Mouse (Mus musculus): ENCODE data around the gene Cdc73. TPM values are rescaled to one million over a fixed set of nuclear protein-coding genes. Genes with fewer than 3 reads are reported as not detected.
A peak's percentile ranks its signal among the peaks of the same experiment; 100 is the strongest.
"Not testable (repeated sequence)": the region's sequence is repeated elsewhere in the genome, so short reads cannot be mapped to it uniquely, and the experiment has no call there.

The Cdc73 gene
- total RNA-seq, 2 experiments from 2014 or later: 55.0 to 61.7 TPM

DNA sequence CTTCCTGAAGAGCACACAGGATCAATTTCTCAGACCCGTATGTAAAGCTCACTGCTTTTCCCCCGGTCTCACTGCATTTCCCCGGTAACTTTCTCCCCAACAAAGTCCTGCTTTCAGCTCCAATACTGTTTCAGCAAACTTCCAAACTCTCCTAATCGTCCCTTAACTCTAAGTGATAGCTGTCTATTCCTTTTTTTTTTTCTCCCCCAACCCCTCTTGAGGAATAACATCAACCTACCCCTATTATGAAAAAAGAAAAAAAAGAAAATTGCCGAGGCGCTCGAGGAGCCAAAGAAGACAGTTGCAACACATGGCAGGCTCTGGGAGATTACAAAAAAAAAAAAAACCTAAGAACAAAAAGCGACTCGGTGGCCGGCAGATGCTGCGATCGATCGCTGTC is 957 bp downstream of the Cdc73 start:
- no peak for DNase-seq (ENCODE audit: low spot score in 2 of 2)
- intact Hi-C loops (cut with DNase I): loop anchor here (1.0 kb wide), 1 partner anchor 38 kb away; no protein-coding TSS in a partner anchor

DNA sequence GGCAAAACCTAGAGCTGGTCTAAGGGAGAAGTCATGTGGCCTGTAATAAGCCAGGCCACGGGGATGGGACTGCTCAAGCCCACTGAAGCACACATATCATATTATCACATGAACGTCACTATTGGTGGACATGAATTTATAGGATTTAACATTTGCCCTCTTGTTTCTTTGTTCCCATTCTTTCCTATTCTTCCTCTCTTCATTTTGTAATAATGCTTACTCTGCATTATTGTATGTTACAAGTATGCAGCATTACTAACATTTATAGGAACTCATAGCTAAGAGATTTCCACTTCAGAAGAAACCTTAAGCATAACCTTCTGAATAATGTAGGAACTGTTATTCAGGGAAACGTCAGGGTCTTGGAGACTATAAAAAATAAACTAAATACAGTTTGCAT is 17.8 kb downstream of the Cdc73 start:
- DNase-seq (ENCODE audit: low spot score in 2 of 2): no peak
- intact Hi-C loops (cut with DNase I): no loop called here

DNA sequence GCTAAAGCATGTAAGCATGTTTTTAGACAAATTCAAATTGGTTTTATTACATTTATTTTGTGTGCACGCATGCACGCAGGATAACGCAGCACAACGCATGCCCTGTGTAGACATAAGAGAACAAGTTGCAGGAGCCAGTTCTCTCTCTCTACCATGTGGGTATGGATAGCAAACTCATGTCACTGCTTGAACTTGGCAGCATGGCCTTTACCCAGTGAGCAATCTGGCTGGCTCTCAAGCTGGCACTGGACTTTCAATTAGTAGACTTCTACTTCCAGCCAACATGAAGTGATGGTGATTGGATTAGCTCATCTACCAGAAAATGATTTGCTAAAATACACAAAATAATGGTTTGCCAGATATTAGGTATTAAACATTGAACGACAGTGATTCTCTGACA is 21.6 kb downstream of the Cdc73 start:
- intact Hi-C loops (cut with DNase I): no loop called here
- DNase-seq (ENCODE audit: low spot score in 2 of 2): no peak

DNA sequence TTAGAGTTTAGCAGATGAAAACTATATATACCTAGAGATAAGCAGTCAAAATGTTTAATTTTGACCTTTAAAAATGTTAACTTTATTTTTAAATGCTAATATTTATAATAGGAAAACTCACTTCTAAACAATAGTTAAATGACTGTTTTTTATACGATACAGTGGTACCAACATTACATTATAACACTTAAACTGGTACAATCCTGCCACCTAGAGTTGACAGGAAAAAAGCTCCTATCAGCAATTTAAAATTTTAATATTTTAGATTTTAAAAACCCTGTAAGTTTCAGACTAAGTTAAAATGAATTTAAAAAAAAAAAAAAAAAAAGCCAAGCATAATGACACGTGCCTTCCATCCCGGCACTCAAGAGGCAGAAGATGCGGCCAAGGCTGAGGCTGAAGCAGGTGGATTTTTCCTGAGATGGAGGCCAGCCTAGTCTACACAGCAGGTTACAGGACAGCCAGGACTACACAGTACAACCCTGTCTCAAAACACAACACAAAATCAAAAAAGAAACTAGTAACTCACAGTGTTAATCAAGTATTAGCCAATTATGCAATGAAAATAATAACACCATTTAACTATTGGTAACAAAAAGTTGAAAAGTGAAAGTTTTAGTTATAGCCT is 26.8 kb downstream of the Cdc73 start:
- intact Hi-C loops (cut with DNase I): loop anchor here (10.0 kb wide), 1 partner anchor 1711 kb away; no protein-coding TSS in a partner anchor
- DNase-seq (ENCODE audit: low spot score in 2 of 2): no peak

DNA sequence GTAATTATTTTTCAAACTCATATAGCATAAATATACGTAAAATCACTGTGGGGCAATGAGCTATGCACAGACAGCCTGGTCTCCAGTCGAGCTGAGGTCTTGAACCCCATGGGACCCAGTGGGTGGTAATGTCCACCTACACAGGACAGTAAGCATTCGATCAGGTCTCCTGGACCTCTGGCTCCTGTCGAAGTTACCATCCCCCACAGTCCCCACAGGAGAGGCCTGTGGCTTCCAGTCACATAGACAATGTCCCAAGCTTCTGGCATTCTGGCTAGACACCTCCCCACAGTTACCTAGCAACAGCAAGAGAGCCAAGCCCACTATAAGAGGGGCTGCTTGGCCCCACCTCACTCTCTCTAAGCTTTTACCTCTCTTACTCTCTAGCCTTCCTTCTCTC is 37.9 kb downstream of the Cdc73 start:
- DNase-seq (ENCODE audit: low spot score in 2 of 2); intact Hi-C loops (cut with DNase I): not testable (repeated sequence)

DNA sequence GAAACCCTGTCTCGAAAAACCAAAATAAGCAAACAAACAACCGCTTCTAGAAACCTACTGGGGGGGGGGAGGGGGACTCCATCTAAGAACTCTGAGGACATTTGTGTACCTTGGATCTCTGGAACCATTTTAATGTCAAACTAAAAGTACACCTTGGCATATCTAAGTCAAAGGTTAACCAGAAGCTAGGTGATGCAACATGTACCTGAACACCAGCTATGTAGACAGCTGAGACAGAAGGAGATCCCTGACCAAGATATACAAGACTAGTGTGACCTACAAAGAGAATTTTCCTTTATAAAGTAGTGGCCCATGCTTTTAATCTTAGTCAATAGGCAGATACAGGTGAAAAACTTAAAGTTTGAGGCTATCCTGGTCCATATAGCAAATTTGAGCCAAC is 39.5 kb downstream of the Cdc73 start:
- no peak for DNase-seq (ENCODE audit: low spot score in 2 of 2)
- intact Hi-C loops (cut with DNase I): no loop called here

DNA sequence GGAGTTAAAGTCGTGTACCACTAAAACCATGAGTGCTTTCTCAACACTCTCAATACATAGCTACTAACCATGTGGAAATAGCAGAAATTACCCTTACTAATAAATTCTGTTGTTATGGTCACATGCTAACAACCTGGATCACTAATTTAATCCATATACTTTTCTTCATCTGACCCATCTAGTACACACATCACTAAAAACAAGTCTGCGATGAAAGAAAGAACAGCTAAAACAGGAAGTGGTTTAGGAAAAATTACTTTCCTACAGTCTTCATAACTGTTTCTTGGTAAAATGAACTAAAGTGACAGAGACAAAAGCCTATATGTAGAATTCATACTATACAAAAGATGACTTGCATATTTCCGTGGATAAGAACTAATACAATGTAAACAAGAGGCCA is 49.0 kb downstream of the Cdc73 start:
- intact Hi-C loops (cut with DNase I): no loop called here
- DNase-seq (ENCODE audit: low spot score in 2 of 2): no peak

DNA sequence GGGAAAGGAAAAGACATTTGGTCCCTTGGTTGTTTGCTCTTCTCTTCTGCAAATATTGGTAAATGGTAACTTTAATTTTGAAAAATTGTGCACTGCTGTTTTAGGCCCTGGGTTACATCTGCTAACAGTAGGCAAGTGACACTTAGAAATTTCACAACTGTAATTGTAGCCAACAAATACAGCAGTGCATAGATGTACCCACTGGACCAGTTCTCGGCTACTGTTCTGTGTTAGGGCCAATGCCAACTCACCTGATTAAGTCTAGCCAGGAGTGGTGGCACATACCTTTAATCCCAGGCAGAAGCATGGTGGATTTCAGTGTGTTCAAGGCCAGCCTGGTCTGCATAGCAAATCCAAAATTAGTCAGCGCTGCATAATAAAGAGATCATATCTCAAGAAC is 52.4 kb downstream of the Cdc73 start:
- DNase-seq (ENCODE audit: low spot score in 2 of 2): no peak
- intact Hi-C loops (cut with DNase I): no loop called here

DNA sequence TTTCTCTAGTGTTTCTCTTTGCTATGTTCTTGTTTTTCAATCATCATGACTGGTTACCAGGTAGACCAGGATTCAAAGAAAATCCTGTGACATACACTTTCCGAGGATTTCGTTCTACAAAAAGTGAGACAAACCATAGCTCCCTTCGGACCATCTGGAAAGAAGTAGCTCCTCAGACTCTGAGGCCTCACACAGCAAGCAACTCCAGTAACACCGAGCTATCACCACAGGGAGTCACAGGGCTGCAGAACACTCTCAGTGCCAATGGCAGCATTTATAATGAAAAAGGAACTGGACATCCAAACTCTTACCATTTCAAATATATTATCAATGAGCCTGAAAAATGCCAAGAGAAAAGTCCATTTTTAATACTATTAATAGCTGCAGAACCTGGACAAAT is 56.5 kb downstream of the Cdc73 start:
- intact Hi-C loops (cut with DNase I): loop anchor here (10.0 kb wide), 2 partner anchors 1201 to 1681 kb away; no protein-coding TSS in a partner anchor
- DNase-seq (ENCODE audit: low spot score in 2 of 2): no peak

DNA sequence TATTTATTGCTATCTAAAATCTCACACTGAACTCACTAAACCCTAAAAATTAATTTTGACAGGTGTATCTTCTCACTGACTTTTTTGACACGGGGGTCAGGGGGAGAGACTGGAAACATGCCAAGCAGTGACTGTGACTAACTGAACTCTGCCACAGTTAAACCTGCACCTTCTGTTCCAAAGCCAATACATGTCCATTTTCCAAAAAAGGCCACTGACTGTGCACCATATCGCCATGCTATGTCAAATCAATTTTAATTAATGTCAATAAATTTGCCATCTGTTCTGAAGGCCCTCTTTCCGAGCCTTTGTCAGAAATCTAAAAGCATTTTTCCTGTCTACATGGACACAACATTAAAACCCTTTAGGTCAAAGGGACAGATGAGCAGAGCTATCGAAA is 57.3 kb downstream of the Cdc73 start:
- no peak for DNase-seq (ENCODE audit: low spot score in 2 of 2)
- intact Hi-C loops (cut with DNase I): loop anchor here (10.0 kb wide), 2 partner anchors 1201 to 1681 kb away; no protein-coding TSS in a partner anchor

DNA sequence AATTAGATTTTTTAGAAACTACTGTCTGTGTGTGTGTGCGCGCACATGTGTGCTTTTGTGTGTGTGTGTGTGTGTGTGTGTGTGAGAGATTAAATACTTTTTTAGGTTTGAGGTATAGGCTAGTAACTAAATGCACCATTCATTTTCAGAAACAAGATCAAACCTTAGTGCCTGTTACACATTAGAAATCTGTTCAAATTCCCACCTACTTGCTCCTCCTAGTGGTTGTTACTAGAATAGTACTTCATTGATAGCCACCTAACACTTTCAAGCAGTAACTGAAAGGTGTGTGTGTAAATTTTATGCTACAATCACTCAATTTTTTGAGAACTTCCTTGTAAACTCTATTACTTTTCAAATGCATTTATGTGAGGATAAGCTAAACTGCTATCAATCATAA is 58.5 kb downstream of the Cdc73 start:
- DNase-seq (ENCODE audit: low spot score in 2 of 2): no peak
- intact Hi-C loops (cut with DNase I): loop anchor here (10.0 kb wide), 2 partner anchors 1199 to 1679 kb away; no protein-coding TSS in a partner anchor

DNA sequence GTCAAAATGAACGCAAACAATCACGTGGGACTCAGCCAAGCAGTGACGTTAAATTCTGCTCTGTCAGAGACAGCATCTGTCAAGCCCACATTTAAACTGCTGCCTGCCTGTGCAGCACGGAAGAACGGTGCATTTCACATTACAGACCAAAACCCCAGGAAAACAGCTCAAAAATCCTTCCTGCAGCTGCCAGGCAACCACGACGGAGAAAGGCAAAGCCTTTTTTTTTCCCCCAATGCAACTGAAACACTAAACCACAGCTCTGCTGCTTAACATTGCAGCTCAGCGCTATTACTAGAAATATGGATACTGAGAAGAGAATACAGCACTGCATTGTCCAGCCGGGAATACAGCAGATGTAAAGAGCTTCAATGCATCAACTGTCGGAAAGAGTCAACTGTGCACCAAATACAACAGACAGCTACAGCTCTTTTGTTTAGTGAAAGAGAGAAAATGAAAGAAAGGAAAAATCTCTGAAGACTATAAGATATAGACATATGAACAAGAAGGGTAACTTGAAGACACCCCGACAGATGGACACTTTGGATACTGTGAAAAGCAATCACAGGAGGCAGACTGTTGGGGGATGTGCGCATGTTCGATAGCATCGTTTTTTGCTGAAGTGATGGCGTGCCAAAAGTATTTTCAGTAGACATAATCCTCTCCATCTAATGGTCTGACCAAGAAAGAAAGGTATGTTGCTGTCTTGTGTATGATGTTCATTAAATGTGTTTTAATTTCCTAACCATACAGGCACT is 61.9 kb downstream of the Cdc73 start, which contains the start of gene B3galt2:
Gene B3galt2, plus strand, starts transcription at position 15 of the 758 bp plus-strand sequence.
- intact Hi-C loops (cut with DNase I): loop anchor here (10.0 kb wide), 2 partner anchors 1196 to 1676 kb away; no protein-coding TSS in a partner anchor
- DNase-seq (ENCODE audit: low spot score in 2 of 2): peak; percentile 73 to 75

DNA sequence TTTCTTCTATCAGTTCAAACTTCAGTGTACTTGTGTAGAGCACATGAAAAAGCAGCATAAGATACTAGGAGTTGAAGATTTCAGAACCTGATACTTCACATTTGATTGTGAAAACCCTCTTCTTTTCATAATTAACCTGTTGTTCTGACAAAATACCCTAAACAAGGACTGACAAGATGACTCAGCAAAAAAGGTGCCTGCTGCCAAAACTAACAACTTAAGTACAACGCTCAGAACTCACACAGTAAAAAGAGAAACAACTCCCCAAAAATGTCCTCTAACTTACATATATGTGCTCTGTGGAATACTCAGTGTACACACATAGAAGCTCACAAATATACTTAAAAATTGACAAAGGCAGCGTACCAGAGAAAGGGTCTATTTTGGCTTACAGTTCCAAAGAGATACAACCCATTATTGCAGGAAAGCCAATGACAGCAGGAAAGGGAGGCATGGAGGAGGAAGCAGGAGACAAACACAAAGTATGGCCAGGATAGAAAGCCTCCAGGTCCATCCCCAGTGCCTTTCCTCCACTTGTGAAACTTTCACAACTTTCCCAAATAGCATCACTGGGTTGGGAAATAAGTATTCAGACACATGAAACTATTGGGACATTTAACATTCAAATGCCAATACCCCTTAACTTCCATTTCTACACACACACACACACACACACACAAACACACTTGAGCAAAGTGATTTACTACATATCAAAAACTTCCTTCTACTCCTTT is 69.7 kb downstream of the Cdc73 start:
- intact Hi-C loops (cut with DNase I): no loop called here
- DNase-seq (ENCODE audit: low spot score in 2 of 2): no peak

DNA sequence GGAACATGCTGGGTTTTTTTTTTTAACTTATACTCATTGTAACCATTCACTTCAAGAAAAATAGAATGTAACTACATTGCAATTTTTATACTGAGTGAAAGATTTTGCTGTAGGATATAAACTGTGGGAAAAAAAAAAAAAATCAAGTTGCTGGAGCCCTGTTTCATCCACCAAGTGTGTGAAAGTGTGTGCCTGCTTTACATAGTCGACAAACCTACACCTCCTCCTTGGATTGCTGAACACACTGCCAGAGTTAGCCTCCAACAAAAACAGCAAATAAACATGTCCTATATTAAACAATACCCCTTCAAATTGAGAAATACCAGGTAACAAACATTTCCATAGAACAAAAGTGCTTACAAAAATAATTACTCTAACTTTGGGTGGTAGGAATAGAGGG is 70.3 kb downstream of the Cdc73 start:
- DNase-seq (ENCODE audit: low spot score in 2 of 2): no peak
- intact Hi-C loops (cut with DNase I): no loop called here

DNA sequence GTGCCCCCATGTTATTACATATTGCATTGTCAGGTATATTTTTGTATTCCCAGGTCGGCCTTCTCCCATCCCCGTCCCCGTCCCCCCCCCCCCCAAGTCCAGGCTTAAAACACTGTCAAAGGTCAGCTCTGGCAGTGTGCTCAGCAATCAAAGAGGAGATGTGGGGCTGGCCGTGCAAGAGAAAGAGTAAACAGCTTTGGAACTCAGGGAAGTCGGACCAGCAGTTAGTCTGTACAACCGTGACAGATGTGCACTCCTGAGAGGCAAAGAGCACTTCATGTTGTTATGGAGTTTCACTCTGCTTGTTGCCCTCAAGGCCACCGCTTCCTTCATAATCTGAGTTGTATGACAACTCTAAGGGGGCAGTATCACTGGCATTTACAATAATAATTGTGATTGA is 71.4 kb downstream of the Cdc73 start:
- intact Hi-C loops (cut with DNase I): no loop called here

DNA sequence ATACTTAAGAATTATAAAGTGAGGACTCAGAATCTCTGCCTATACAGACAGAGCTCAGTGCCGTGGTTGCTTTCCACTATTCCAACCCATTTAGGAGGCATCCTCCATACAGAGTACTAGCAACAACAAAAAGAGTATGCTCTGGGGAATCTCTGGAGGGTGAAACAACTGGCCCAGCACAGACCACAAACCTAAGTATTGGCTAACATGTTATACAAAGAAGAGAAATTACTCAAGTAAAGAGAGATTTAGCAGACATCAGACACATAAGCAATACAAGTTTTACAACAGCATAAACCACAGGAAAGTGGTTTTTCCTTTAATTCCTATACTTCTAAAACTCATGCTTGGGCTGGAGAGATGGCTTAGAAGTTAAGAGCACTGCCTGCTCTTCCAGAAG is 80.1 kb downstream of the Cdc73 start:
- intact Hi-C loops (cut with DNase I): no loop called here

More for the DNA sequence above, 71.4 kb downstream of the Cdc73 start:
- DNase-seq (ENCODE audit: low spot score in 2 of 2): no peak

DNA sequence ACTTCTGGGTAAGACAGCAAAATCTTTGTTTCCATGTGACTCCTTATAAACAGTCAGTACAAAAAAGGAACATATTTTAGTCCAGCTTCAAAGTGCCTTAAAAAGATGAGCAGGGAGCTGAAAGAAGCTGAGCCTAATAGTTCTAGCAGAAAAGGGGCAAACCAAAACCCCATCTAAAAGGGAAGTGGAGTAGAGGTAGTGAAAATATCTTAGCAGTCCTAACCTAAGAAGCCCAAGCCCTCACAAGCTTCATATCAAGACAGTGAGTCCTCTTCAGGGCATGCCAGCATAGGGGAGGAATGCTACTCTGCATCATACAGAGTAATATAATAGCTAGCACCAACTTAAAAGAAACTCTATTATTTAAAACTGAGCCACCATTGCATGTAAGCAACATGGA is 80.8 kb downstream of the Cdc73 start:
- intact Hi-C loops (cut with DNase I): no loop called here
- DNase-seq (ENCODE audit: low spot score in 2 of 2): no peak

More for the DNA sequence above, 80.1 kb downstream of the Cdc73 start:
- no peak for DNase-seq (ENCODE audit: low spot score in 2 of 2)

DNA sequence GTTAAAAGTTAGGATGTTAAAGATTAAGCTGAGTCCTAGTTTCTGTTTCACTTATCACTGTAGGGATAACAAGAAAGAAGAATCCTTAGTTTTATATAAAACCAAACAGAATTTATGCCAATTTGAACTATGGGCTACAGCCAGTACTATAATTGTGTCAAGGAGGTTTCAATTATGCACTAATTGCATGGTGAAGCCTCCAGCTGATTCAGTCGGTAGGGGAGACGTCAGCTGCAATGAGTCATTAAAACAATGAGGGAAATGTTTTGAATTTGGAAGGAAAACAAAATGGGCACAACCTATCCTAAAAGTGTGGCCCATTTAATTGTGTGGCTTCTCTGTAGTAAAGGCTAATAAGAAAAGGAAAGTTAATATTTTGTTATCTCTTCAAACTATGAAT is 82.9 kb downstream of the Cdc73 start:
- intact Hi-C loops (cut with DNase I): no loop called here
- DNase-seq (ENCODE audit: low spot score in 2 of 2): no peak

DNA sequence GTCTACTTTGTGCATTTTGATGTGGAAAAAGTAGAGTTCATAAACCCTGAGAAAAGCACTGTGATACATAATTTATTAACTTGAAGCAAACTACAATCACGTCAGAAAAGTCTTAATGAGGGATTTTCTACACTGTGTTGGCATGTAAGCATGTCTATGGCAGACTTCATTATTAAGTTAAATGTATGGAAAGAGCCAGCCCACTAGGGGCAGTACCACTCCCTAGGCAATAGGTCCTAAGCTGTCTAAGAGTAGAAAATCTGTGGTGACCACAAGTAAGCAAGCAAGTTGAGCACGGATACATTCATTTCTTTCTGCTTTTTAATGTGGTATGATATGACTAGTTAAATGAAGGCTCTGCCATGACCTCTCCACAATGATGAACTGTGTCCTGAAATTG is 89.8 kb downstream of the Cdc73 start:
- intact Hi-C loops (cut with DNase I): no loop called here
- DNase-seq (ENCODE audit: low spot score in 2 of 2): no peak

DNA sequence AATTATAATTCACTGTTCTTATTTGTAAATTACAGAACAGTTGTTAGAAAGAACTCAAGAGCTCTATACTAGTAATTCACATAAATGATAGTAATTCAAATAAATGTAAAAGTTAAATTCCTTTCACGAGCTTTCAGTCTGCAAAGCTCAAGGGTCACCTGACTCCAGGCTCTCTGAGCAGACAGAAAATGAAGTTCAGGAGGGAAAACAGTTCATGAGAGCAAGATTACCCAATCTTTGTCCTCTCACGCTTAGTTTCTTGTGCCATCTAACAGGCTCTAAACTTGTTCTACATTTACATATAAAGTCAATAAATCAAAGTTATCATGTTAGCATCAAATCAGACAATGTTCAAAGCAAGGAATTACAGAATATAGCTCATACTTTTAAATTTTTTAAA is 93.8 kb downstream of the Cdc73 start:
- intact Hi-C loops (cut with DNase I): no loop called here
- no peak for DNase-seq (ENCODE audit: low spot score in 2 of 2)

Data from left cerebral cortex, postnatal 36 days (tissue).